Mouse (Mus musculus) thymus, postnatal 10 days (tissue): ENCODE data around the gene Hdac4.

ENCODE experiments used
- DNase-seq, 2 experiments: peaks; one replicate each; pipeline ENCODE4 v3.0.0; 2021; ENCODE audit warnings: low spot score in 2 of 2

Gene Hdac4

GRCm38 (mm10) chr1:92061198-92062073 lies 134.1 kb downstream of the Hdac4 start:
- no peak for DNase-seq

- DNase-seq, result no peak
Measured at GRCm38 (mm10) chr1:92060532-92061064, 134.9 kb downstream of the Hdac4 start.

DNA sequence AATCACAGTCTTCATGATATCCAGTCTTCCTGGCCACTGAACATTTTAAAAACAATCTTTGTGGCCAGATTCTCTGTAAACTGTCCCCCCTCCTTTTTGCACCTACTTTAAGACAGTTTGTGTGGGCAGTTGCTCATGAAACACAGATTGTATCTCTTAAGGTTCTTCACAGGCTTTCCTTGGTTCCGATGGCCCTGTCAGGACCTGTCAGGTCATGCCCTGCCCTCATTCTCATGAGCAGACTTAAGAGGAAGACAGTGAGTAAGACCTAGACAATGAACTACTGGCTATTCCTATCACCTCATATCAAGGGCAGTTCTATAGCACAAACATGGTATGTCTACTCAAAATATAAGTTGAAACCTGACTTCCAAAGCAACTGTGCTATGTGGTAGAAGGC lies 135.9 kb downstream of the Hdac4 start:
- no peak for DNase-seq

GRCm38 (mm10) chr1:92058731-92059425 lies 136.6 kb downstream of the Hdac4 start:
- DNase-seq, result peak; percentile 24 to 39

DNA sequence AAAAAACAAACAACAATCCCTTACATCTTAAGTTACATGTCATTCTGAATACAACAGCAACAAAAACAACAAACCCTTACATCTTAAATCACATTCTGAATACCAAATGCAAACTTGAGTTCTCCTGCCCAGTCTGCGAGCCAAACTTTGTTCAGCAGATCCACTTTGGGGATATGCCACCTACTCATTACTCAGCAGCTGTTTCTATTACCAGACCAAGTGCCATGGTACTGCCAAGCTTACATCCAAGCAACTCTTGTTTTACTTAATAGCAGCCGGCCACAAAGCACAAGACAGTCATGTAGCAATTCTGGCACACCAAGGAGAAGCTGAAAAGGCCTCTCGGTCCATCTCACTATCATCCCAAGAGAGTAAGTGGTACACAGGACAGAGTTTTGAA lies 138.4 kb downstream of the Hdac4 start:
- DNase-seq, result no peak

DNA sequence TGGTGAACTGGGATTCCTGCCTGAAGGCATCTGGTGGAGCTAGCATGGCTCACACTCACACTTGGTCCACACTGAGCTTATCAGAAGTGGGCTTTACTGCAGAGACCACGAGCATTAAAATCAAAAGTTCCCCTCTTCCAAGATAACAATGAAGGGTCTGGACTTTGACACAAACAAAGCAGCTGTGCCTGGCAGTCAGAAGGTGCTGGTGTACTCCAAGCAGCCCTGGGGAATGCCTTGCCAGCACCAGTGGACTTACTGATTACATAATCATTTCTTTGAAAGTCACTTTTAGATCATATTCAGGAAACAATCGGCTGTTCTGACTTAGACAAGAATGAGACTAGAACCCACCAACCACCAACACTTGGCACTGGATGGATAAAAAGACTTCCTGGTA lies 140.3 kb downstream of the Hdac4 start:
- DNase-seq, result no peak

- no peak for DNase-seq
Measured at GRCm38 (mm10) chr1:92052190-92052589, 143.3 kb downstream of the Hdac4 start.

- DNase-seq, result no peak
Measured at GRCm38 (mm10) chr1:92051489-92052062, 143.9 kb downstream of the Hdac4 start.

DNA sequence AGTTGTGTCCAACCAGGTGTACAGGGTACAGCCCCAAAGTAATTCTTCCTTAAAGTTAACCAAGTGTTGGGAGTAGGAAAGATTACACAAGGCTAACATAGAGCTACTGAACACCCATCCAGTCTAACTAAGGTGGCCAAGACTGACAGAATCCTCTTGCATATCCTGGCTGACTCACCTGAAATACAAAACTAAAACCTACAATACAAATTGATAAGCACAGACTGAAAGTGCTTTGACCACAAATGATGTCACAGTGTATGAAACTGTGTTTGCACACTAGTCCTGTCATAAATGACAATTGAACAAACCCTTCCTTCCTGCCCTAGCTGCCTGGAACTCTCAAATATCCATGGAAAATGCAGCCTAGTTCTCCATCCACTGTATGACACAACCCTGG lies 144.5 kb downstream of the Hdac4 start:
- no peak for DNase-seq

DNA sequence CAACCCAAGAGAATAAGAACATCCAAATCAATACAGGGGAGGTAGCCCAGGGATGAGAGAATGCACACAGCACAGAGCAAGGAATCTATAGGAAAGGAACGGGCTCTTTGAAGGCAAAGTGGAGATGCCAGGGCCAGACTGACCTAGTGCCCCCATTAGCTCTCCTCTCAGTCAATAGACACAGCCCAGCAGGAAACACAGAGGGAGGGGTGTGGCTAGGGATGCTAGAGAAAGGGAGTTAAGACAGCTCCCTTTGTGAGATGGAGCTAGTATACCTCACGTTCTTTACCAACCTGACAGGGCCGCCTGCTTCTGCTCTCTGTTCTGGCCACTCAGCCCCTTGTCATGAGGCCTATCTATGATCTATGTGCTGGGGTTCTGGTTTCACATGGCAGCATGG lies 144.9 kb downstream of the Hdac4 start:
- DNase-seq, result no peak

DNA sequence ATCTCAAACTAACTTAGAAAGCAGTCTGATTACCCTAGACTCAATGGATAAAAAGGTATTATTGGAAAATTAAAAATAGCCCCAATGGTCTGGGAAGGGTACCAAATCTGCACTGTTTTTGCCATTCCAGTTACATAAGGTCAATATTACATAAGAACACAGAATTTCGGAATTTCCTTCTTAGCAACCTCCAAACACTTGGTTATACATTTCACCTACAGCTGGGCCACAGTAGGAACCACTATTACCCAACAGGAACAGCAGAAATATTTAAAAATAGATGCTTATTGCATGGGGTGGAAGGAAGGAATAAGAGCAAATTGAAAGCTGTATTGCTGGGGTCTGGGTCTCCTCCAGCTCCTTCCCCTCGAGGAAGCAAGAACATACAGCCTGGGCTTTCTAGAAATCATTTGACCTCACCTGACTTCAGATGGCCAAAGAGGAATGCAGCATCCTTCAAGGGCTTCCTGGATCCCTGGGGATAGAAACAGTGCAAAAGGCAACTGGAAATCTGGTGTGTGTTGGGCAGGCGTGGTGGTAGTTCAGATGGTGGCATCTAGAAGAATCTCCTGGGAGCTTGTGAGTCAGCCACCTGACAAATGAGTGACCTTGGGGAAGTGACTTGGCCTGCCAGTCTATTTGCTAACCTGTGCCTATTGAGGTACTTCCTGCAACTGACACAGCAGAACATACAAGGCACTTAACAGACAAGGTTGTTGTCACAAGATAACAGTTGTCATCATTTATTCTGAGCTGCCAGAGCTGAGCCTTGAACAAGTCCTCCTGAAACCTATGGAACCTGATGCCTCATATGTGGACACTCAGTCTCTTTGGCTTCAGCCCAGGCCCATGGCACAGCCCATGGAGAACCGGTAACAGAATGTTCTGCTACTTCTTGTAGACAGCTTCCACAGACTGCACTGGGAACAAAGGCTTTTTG lies 146.8 kb downstream of the Hdac4 start:
- no peak for DNase-seq

DNA sequence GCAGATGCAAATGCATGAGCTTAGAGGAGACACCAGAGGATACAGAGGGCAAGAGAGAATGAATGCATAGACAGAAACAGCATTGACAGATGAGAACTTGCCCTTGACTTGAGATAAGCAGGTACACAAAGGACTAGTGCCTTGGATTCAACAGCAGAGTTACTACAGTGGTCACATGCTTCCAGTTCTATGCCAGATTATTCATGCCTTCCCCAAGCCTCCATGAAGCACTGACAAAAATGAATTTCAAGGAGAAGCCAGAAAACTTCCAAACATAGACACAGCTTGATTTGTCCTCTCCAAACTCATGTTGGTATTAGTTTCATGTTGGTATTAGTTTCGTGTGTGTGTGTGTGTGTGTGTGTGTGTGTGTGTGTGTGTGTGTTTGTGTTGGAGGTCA lies 149.8 kb downstream of the Hdac4 start:
- DNase-seq, result no peak

DNA sequence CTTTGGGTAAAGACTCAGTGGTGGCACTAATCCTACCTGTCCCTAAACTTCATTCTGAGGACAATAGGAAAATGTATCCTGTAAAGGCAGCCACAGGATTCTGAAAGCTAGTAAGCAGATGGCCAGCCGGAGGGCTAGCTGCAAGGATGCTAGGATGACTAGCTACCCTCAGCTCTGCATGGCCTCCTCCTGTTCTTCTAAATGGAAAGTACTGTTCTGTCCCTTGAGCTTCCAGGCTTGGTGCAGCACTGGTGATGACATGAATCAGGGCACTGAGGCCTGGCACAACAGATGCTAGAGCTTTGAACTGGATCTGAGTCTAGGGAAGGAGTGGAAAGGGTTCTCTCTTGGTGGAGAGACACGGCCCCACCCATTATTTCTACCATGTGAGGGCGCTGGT lies 150.6 kb downstream of the Hdac4 start:
- DNase-seq, result no peak

DNA sequence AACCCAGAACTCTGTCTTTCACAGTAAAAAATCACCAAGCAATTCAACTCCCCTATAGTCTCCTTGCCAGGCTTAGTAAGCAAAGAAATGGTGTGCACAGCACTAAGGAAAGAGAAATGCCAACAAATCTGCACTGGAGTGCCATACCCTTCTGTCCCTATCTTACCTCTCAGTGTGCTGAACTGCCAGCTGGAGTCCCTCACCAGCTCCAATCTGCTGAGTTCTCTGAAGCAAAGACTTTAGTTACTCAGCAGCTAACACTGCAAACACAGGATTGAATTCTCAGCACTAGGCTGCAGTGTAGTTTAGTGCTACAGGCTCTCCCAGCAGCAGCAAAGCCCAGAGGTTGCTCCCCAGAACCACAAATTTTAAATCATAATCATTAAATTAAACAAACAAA lies 151.5 kb downstream of the Hdac4 start:
- no peak for DNase-seq

DNA sequence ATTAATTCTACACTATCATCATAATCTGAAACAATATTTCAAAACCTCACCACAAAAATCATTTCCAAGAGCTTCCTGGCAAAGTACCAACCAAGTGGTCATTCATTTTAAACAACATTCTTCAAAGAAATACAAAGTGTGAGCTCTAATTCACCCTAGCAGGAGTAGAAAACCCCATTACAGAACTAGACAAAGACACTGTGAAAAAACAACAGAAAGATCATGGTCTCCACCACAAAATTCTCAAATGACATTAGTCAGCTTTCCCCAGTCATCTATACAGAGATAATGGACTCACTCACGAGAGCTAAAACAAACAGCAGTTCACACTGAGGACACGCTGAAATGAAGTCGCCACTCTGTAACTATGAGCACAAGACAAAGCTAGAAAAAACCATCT lies 153.4 kb downstream of the Hdac4 start:
- no peak for DNase-seq

DNA sequence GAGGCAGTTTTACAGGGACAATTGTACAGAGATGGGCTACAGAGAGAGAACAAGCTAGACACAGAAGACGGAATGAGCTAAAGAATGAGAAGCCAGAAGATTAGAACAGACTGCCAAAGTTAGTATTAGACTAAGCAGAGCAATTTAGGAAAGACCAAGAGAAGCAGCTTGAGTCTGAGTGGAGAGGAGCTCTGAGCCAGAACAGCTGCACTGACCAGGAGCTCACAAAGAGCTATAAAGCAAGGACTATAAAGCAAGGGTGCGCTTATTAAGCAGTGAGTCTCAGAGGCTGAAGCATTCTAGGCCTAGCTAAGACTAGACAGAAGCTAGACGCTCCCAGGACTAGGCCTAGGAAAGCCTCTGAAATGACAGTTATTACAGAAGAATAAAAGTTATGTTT lies 154.2 kb downstream of the Hdac4 start:
- DNase-seq, result no peak

DNA sequence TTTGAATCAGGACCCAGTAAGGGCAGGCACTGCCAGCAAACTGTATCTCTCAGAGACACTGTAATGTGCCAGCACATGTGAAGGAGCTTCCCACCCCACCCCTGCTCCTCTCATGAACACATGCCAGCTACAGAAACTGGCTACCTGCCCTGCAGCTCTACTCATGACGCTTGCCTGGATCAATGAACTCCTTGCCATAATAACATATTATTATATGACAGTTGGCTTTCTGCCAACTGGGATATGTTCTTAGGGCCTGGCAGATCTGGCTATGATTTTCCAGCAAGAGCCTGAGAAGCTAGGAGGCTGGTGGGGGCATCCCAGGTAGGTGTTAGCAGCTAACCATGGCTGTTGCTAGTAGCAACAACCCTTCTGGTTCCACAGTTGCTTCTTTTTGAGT lies 156.8 kb downstream of the Hdac4 start:
- DNase-seq, result no peak

- DNase-seq, result no peak
Measured at GRCm38 (mm10) chr1:92037039-92037438, 158.5 kb downstream of the Hdac4 start.

DNA sequence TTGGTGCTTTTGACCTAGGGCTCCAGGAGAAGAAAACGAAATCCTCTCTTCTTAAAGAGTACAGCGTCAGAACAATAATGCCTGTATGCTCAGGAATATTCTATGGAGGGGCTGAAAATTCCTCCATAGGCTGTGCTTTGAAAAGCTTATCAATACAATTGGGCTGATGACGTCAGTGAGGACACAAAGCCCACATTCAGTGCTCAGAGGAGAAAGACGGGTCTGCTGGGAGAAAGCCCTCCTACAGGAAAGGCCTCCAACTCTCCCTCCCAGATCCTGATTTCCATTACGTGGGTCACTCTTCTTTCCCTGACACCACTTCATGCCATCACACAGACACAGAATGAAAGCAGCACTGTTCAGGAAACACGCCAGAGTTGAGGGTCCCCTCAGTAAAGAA lies 159.7 kb downstream of the Hdac4 start:
- no peak for DNase-seq

DNA sequence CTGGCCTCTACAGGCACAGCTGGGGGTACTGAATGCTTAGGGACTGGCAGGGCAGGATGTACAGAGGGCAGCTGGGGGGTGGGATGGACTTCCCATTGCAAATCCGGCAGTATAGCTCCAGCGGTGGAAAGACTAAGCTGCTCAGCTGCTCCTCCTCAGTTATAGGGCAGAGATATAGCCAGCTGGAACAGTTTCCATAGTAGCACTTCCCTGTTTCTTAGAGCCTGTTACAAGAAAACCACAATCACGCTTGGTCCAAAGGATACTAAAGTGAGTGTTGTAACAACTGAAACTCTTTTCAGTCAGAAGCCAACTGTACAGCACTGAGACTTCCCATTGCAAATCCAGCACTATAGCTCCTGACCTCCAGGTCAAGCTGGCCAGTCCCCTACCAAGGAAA lies 161.3 kb downstream of the Hdac4 start:
- DNase-seq, result no peak

DNA sequence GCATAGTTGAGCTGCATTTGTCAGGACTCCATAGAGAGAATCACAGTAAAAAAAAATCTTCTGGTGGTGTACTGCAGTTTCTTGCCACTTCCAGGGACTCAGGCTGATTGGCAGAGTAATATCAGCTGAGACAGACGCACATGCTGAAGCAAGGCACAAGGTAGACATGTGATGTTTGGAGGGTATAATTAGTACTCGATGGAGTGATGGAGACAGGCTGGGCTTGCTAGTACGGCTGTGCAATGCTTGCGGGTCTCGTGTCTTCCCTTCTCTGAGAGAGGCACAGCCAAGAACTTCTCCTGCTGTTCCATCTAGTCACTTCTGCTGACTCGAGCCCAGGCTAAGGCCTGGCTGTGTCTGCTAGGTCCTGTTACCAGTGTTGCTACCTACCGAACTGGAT lies 162.0 kb downstream of the Hdac4 start:
- no peak for DNase-seq

GRCm38 (mm10) chr1:92030541-92030940 lies 165.0 kb downstream of the Hdac4 start:
- no peak for DNase-seq
